Mouse (Mus musculus): Measurements from ENCODE around the gene Pxn. TPM values are rescaled to one million over a fixed set of nuclear protein-coding genes. Genes with fewer than 3 reads are reported as not detected.

Gene Pxn
- polyA plus RNA-seq (2014; fragmentation: Nextera tagmentation; extraction: Ambion mirVana): 16.8 and 19.3 TPM in 2 replicates

DNA sequence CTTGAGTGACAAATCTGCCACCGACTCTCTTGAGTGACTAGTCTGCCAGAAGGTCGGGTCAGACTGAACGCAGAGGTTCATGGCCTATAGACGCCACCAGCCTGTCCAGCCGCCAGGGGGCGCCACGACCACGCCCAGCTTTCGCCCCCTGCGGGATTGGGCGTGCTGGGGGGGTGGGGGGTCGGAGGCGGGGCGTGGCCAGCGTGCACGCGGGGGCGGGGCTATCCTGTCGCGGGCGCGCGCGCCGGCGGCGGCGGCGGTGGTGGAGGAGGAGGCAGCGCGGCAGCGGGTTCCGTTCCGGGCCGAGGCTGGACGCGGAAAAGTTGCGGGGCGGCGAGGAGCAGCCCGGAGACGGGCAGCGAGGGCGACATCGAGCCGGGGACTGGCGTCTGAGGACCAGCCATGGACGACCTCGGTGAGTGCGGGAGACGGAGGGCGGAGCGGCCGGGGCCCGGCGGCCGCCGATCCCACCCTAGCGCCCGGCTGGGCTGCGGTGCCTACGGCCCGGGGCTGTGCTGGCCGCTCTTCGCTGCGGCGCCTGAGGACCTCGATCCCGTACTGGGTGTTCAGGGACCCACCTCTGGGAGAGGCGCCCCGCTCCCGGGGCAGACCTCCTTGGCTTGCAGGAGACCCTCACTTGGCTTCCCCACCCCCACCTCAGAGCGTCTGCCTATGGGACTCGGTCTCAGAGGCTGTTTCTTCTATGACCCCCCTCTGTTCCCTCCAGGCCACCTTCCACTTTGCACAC is at the start of gene Pxn:
TSS of gene Pxn (plus strand) at position 223 of the 748 bp plus-strand sequence.
- Histone ChIP-seq H3K4me1 (replicated peaks; ENCODE audit: control insufficient read depth, insufficient read depth, low read length) (peaks cover 29% of the 10 kb centered on the region), H3K4me3 (ENCODE audit: low read depth, low read length) (peak within 1 kb of the TSS; percentile 83), H3K4me2 (ENCODE audit: low read length) (peak within 1 kb of the TSS; percentile 96), H3K27ac (ENCODE audit: low read depth) (peak within 1 kb of the TSS; percentile 36; the same call in 1 of the 2 replicates), H3K36me3 (ENCODE audit: control insufficient read depth, insufficient read depth, low read length) (no peaks in the 10 kb centered on the region), H3K9ac (ENCODE audit: low read length) (peak within 1 kb of the TSS; percentile 90), H3K27me3 (replicated peaks; ENCODE audit: control insufficient read depth, insufficient read depth, low read length) (no peaks in the 10 kb centered on the region), H3K9me3 (ENCODE audit: control insufficient read depth, low read length) (no peaks in the 10 kb centered on the region)
- ATAC-seq (replicated peaks; ENCODE audit: low FRiP score, low TSS enrichment, low read depth): peak; percentile 85
- DNase-seq (ENCODE audit: low spot score): peak; percentile 98
- under 1% methylated on average over 63 of the region's 74 CpGs for WGBS

DNA sequence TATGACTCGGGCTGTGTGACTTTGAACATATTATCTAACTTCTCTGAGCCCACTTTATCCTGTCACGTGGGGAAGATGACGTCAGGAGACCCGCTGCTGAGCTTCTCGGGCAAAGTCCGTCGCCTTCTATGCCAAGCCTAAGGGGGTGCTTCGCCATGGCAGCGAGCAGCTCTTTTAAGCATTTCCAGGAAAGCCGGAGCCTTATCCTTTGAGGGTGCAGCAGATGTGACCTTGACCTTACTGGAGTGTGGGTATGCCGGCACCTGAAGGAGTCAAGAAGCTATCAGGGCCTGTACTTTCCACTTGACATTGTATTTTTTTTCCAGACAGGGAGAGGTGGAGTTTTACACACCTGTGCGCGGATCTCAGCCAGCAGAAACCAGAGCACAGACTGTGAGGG is 47.6 kb upstream of the Pxn start:
- 63% methylated on average over 13 of the region's 13 CpGs for WGBS
- ATAC-seq (replicated peaks; ENCODE audit: low FRiP score, low TSS enrichment, low read depth) (no peak), DNase-seq (ENCODE audit: low spot score) (no peak)
- H3K9me3 ChIP-seq (ENCODE audit: control insufficient read depth, low read length): no peaks in the 10 kb centered on the region
- H3K4me2 ChIP-seq (ENCODE audit: low read length): no peak overlapping the region
- no peak overlapping the region for H3K9ac ChIP-seq (ENCODE audit: low read length)
- no peak overlapping the region for H3K27ac ChIP-seq (ENCODE audit: low read depth)
- no peaks in the 10 kb centered on the region for H3K4me1 ChIP-seq (replicated peaks; ENCODE audit: control insufficient read depth, insufficient read depth, low read length)
- H3K36me3 ChIP-seq (ENCODE audit: control insufficient read depth, insufficient read depth, low read length): peaks cover 7% of the 10 kb centered on the region
- H3K4me3 ChIP-seq (ENCODE audit: low read depth, low read length): no peak overlapping the region
- H3K27me3 ChIP-seq (replicated peaks; ENCODE audit: control insufficient read depth, insufficient read depth, low read length): no peaks in the 10 kb centered on the region

DNA sequence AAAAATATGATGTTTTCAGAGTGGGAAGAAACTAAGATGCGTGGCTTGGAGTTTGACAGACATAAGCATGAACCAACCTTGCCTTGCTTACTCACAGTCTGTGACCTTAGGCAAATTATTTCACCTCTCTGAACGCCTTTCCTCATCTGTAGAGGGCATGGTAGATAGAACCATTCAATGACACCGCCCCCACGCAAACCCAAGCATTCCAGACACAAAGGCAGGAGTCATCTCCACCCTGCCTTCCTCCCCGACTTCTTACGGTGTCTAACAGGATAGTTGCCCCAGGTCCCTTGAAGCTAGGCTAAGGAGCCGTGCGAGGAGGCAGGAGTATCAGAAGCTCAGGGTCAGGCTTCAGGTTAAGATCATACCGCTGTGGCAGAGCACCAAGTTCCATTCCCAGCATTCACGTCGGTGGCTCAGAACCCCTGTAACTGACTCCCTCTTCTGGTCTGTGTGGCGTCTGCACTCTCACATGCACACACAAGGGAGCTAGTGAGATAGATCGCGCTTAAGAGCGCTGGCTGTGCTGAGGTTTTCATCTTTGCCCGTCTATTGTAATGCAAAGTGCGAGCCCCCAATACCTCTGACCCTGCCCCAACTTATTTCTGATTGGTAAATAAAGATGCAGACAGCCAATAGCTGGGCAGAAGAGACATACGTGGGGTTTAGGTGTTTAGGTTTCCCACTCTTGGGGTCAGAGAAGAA is 41.9 kb upstream of the Pxn start:
- DNase-seq (ENCODE audit: low spot score): no peak
- Histone ChIP-seq H3K4me3 (ENCODE audit: low read depth, low read length) (no peak overlapping the region), H3K27ac (ENCODE audit: low read depth) (no peak overlapping the region), H3K9ac (ENCODE audit: low read length) (no peak overlapping the region), H3K36me3 (ENCODE audit: control insufficient read depth, insufficient read depth, low read length) (no peaks in the 10 kb centered on the region), H3K4me2 (ENCODE audit: low read length) (no peak overlapping the region), H3K4me1 (replicated peaks; ENCODE audit: control insufficient read depth, insufficient read depth, low read length) (no peaks in the 10 kb centered on the region), H3K9me3 (ENCODE audit: control insufficient read depth, low read length) (no peaks in the 10 kb centered on the region), H3K27me3 (replicated peaks; ENCODE audit: control insufficient read depth, insufficient read depth, low read length) (no peaks in the 10 kb centered on the region)
- no peak for ATAC-seq (replicated peaks; ENCODE audit: low FRiP score, low TSS enrichment, low read depth)
- WGBS: 81% methylated on average over 18 of the region's 18 CpGs

DNA sequence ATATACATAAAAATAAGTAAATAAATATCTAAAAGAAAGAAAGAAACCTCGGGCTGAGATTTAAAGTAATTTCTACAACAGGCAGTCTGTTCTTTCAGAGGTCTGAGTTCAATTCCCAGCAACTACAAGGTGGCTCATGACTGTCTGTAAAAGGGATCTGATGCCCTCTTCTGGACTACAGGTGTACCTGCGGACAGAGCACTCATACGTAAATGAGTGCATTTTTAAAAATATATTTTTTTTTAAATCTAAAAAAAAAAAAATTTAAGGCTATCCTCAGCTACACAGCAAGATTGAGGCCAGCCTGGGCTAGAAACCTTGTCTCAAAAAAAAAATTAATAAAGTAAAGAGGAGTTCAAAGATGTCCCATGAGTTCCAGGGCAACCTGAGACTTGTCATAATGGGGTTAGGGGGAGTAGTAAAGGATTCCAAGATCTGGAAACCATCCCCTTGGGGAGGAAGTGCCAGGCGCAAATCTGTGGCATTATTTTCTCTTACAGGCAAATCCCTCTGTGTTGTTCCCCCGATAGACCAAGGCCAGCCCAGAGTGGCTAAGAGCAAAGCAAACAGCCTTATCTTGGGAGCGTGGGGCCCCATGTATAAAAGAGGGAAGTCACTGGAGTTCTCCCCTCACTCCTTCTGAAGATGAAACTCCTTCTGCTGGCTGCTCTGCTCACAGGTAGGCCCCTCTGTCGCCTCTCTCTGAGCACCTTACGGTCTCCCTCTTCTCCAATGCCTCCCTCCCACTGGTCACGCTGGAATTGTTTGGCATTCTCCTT is 40.6 kb upstream of the Pxn start, which contains the start of gene Pla2g1b:
TSS of gene Pla2g1b (plus strand) at position 621 of the 779 bp plus-strand sequence.
- no peak within 1 kb of the TSS for H3K9ac ChIP-seq (ENCODE audit: low read length)
- H3K4me2 ChIP-seq (ENCODE audit: low read length): 0 out of 2 replicates have a peak within 1 kb of the TSS, but pooled peaks have one; percentile 4
- 39% methylated on average over 9 of the region's 9 CpGs for WGBS
- H3K9me3 ChIP-seq (ENCODE audit: control insufficient read depth, low read length): no peaks in the 10 kb centered on the region
- ATAC-seq (replicated peaks; ENCODE audit: low FRiP score, low TSS enrichment, low read depth): no peak; the same call in 1 of the 2 replicates
- no peak within 1 kb of the TSS for H3K4me3 ChIP-seq (ENCODE audit: low read depth, low read length)
- peak; percentile 61 for DNase-seq (ENCODE audit: low spot score)
- H3K27me3 ChIP-seq (replicated peaks; ENCODE audit: control insufficient read depth, insufficient read depth, low read length): no peaks in the 10 kb centered on the region
- no peaks in the 10 kb centered on the region for H3K36me3 ChIP-seq (ENCODE audit: control insufficient read depth, insufficient read depth, low read length)
- H3K4me1 ChIP-seq (replicated peaks; ENCODE audit: control insufficient read depth, insufficient read depth, low read length): no peaks in the 10 kb centered on the region
- H3K27ac ChIP-seq (ENCODE audit: low read depth): 0 out of 2 replicates have a peak within 1 kb of the TSS, but pooled peaks have one; percentile 25

DNA sequence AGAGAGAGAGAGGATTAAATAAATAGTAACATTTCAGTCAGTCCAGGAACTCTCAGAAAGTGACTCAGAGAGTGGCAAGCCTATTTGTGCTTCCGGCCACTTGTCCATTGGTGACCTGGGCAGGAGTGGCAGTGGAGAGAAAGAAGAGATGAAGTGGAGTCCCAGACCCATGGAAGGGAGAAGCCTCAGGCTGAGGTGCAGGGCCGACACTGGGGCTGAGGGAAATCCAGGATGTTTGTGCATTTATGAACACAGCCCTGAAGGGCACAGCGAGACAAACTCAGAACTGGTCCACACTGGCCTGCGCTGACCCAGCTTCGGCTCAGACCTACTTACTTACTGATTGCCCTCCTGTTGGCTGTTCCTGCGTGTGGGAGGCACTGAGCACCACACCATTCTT is 36.7 kb upstream of the Pxn start:
- no peaks in the 10 kb centered on the region for H3K36me3 ChIP-seq (ENCODE audit: control insufficient read depth, insufficient read depth, low read length)
- no peaks in the 10 kb centered on the region for H3K9me3 ChIP-seq (ENCODE audit: control insufficient read depth, low read length)
- H3K27ac ChIP-seq (ENCODE audit: low read depth): no peak overlapping the region
- H3K9ac ChIP-seq (ENCODE audit: low read length): no peak overlapping the region
- H3K4me2 ChIP-seq (ENCODE audit: low read length): no peak overlapping the region
- no peak for ATAC-seq (replicated peaks; ENCODE audit: low FRiP score, low TSS enrichment, low read depth)
- DNase-seq (ENCODE audit: low spot score): no peak
- no peak overlapping the region for H3K4me3 ChIP-seq (ENCODE audit: low read depth, low read length)
- no peaks in the 10 kb centered on the region for H3K27me3 ChIP-seq (replicated peaks; ENCODE audit: control insufficient read depth, insufficient read depth, low read length)
- 56% methylated on average over 6 of the region's 6 CpGs for WGBS
- H3K4me1 ChIP-seq (replicated peaks; ENCODE audit: control insufficient read depth, insufficient read depth, low read length): no peaks in the 10 kb centered on the region

DNA sequence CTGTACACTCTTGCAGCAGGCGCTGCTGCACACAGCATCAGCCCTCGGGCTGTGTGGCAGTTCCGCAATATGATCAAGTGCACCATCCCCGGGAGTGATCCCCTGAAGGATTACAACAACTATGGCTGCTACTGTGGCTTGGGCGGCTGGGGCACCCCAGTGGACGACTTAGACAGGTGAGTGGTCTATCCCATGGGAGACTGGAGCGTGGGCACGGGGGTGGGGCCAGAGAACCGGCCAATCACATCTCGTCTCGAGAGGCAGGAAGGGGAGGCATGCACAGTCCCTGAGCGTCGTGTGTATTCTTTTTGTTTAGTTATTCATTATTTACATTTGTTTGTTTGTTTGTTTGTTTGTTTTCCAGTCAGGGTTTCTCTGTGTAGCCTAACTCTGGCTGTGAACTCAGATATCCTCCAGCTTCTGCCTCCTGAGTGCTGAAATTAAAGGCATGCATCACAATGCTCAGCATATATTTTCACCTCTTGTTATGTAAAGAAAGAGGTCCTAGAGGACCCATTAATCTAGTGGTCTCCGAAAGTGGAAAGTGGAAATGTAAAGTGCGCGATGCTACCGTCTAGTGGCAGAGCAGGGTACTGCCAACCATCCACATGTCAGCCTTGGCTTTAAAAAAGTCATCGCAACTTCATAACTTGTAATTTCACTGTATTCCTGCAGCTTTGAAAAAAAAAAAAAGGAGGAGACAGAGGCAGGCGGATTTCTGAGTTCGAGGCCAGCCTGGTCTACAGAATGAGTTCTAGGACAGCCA is 35.5 kb upstream of the Pxn start:
- Histone ChIP-seq H3K4me2 (ENCODE audit: low read length) (no peak overlapping the region), H3K4me3 (ENCODE audit: low read depth, low read length) (no peak overlapping the region), H3K4me1 (replicated peaks; ENCODE audit: control insufficient read depth, insufficient read depth, low read length) (no peaks in the 10 kb centered on the region), H3K9ac (ENCODE audit: low read length) (no peak overlapping the region), H3K9me3 (ENCODE audit: control insufficient read depth, low read length) (no peaks in the 10 kb centered on the region), H3K27me3 (replicated peaks; ENCODE audit: control insufficient read depth, insufficient read depth, low read length) (no peaks in the 10 kb centered on the region), H3K36me3 (ENCODE audit: control insufficient read depth, insufficient read depth, low read length) (no peaks in the 10 kb centered on the region), H3K27ac (ENCODE audit: low read depth) (no peak overlapping the region)
- 38% methylated on average over 20 of the region's 20 CpGs for WGBS
- ATAC-seq (replicated peaks; ENCODE audit: low FRiP score, low TSS enrichment, low read depth) (no peak), DNase-seq (ENCODE audit: low spot score) (peak; percentile 81)

DNA sequence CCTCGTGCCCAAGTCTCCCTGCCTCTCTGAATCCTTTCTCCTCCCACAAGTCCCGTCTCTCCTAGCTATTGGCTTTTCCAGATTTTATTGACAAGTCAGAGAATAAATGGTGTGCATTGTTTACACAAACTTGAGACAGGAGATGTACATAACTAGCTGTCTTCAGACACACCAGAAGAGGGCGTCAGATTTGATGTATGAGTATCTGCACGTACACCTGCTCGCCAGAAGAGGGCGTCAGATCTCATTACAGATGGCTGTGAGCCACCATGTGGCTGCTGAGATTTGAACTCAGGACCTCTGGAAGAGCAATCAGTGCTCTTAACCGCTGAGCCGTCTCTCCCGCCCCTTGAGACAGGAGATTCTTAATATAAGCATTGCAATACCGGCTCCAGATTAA is 33.3 kb upstream of the Pxn start:
- no peak for ATAC-seq (replicated peaks; ENCODE audit: low FRiP score, low TSS enrichment, low read depth)
- Histone ChIP-seq H3K27me3 (replicated peaks; ENCODE audit: control insufficient read depth, insufficient read depth, low read length) (no peaks in the 10 kb centered on the region), H3K9ac (ENCODE audit: low read length) (no peak overlapping the region), H3K4me2 (ENCODE audit: low read length) (no peak overlapping the region), H3K36me3 (ENCODE audit: control insufficient read depth, insufficient read depth, low read length) (no peaks in the 10 kb centered on the region), H3K4me1 (replicated peaks; ENCODE audit: control insufficient read depth, insufficient read depth, low read length) (no peaks in the 10 kb centered on the region), H3K27ac (ENCODE audit: low read depth) (no peak overlapping the region), H3K9me3 (ENCODE audit: control insufficient read depth, low read length) (no peaks in the 10 kb centered on the region), H3K4me3 (ENCODE audit: low read depth, low read length) (no peak overlapping the region)
- DNase-seq (ENCODE audit: low spot score): no peak
- 75% methylated on average over 10 of the region's 10 CpGs for WGBS

All from intestine, embryonic 14.5 days (tissue).